Mouse (Mus musculus) megakaryocyte, embryonic 14.5 days (primary cell): Measurements from ENCODE around the gene Cyp2b10.

Source experiments
- FLI1 ChIP-seq: IDR thresholded peaks from 2 replicates; pipeline ENCODE4 v1.6.1; 2012; ENCODE audit warnings: low read length, inconsistent platforms, mixed read lengths
- GATA1 ChIP-seq: IDR thresholded peaks from 3 replicates; pipeline ENCODE4 v1.6.1; 2012; ENCODE audit warnings: mixed read lengths, low read length, inconsistent platforms, borderline replicate concordance

DNA sequence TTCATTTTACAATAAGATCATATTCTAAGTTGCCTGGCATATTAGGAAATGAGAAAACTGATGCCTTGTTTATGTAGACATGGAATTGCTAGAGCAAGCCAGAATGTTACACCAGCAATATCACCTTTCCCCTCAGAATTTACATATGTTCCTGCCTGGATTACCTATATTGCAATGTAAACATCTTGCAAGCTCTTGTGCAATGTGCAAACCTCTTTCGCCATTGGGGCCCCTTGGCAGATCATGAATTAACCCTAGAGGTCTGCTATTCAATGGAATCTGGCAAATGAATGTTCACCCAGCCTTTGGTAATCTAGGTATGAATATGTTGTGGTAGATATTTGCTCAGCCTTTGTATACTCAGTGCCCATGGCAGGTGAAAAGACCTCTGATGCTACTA is 47.9 kb downstream of the Cyp2b10 start:
- TF ChIP-seq FLI1 = no peak
- TF ChIP-seq GATA1 = no peak
